Mouse (Mus musculus) spleen, postnatal 14 days (tissue): ENCODE measurements around the gene Wdr26.

ENCODE experiments used
- DNase-seq, 2 experiments: peaks; one replicate each; pipeline ENCODE4 v3.0.0; 2021 to 2022; ENCODE audit warnings: low spot score in 2 of 2

The Wdr26 gene

GRCm38 (mm10) chr1:181211920-181212633 lies at the start of gene Wdr26:
Wdr26 (minus strand) TSS chr1:181212001.
- peak; percentile 70 to 75 for DNase-seq

DNA sequence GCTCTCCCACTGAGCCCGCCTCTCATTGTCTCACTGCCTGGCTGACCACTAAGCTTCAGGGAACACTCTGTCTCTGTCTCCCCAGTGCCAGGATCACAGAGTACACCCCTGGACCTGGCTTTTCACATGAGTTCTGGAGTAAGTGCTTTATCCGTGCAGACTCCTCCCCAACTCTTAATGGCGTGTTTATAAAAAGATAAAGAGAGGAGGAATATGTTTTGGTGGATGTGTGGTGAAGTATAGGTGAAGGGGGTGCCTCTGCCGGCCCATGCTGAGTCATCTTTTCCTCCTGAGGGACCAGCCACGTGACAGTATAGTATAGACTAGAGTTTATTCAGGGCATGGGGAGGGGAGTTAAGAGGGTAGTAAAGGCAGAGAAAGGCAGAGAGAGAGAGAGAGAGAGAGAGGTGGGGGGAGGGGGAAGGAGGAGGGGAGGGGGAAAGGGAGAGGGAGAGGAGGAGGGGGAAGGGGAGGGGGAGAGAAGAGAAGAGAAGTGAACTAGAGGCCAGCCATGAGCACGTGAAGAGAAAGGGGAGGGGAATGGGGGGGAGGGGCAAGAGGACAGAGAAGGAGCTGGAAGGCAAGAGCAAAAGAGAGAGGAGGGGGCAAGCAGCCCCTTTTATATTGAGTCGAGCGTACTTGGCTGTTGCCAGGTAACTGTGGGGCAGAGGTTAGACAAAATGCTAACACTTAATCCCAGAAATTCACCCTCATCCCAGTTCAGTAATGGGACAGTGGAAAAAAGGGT lies 49.3 kb upstream of the Wdr26 start:
- DNase-seq = no peak

DNA sequence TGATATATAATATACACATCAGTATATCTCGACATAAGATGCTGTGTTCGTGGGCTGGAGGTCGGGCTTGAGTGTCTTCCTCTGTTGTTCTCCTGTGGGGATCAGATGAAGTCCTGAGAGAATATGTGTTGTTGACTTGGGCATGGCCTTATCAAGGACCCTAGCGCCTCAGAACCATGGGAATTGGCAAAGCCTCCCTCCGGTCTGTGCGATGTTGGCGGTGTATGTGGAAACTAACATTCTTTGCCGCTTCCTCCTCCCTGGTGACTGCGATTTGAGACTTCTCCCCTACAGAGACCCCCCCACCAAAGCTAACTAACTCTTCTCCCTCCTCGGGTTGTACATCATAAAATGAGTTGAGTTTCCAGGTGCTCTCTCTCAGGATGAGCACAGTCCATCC lies 48.6 kb upstream of the Wdr26 start:
- DNase-seq = no peak

DNA sequence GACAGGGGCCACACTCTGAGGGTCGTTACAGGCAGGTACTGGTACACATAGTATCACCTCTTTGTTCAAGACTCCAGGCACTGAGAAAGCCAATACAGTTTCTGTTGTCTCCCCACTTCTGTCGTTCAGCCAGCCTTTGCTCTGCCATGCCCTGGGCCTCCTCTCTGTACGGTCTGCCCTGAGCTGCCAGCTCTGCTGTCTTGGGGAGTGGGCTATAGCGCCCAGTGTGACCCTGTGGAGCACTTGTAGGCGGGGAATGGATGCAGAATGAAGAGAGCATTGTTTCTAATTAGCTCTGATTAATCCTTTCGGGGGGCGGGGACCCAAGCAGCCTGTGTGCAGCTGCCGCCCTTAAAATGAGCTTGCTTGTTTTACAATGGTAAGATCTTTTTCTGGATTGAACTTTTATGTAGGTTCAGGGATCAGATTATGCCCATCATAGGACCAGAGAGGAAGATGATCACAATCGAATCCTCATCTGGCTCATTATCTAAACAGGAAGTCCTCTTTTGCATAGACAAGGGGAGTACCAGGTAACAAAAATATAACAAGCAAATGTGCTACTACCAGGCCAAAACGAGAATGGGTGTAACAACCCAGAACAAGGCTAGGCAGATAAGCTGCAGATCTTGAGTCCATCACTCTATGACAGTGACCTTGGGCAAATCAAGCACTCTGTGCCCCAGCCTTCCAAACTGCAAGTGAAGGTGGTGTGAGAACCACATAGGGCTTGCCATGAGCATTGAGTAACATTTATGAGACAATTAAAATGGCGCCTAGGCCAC lies 48.0 kb upstream of the Wdr26 start:
- no peak for DNase-seq

GRCm38 (mm10) chr1:181259056-181259455 lies 47.3 kb upstream of the Wdr26 start:
- no peak for DNase-seq

GRCm38 (mm10) chr1:181258616-181259015 lies 46.8 kb upstream of the Wdr26 start:
- DNase-seq = no peak

GRCm38 (mm10) chr1:181257585-181258555 lies 46.1 kb upstream of the Wdr26 start:
- DNase-seq = no peak

DNA sequence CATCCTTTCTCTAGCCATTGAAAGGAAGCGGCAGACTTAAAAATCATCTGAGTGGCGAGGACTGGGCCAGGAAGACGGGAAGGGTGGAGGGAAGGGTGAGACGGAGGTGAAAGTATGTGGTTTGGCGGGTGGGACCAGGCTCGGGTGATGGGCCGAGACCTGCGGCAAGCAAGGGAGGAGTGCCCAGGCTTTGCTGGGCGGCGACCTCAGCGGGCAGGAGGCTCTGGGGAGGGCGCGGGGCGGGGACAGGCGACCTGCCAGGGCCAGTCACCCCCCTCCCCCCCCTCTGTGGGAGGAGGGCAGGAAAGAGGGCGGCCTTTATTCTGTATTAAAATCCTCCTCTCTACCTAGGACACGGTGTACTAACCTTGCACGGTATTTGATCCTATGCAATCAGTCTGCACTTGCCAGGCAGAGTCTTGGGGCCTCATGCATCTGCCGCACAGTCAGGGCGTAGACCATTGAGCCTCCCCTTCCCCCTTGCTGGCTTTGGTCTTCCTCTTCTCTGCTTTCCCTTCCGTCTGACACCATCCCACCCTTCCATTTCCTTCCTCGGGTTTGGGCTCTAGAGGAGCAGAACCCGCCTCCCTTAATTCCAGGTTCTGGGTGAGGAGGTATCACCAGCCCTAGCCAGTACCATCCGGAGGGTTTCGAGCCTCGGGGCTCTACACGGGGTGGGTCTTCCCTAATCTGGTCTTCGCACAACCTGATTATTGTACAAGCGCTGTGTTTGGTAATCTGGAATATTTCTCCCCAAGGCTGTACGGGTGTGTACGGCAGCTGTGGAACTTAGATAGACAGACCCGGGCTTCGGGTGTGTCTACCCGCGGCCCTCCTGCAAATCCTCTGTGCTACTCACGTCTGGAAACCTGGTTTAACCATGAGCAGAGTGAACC lies 45.1 kb upstream of the Wdr26 start:
- peak; percentile 83 to 84 for DNase-seq

DNA sequence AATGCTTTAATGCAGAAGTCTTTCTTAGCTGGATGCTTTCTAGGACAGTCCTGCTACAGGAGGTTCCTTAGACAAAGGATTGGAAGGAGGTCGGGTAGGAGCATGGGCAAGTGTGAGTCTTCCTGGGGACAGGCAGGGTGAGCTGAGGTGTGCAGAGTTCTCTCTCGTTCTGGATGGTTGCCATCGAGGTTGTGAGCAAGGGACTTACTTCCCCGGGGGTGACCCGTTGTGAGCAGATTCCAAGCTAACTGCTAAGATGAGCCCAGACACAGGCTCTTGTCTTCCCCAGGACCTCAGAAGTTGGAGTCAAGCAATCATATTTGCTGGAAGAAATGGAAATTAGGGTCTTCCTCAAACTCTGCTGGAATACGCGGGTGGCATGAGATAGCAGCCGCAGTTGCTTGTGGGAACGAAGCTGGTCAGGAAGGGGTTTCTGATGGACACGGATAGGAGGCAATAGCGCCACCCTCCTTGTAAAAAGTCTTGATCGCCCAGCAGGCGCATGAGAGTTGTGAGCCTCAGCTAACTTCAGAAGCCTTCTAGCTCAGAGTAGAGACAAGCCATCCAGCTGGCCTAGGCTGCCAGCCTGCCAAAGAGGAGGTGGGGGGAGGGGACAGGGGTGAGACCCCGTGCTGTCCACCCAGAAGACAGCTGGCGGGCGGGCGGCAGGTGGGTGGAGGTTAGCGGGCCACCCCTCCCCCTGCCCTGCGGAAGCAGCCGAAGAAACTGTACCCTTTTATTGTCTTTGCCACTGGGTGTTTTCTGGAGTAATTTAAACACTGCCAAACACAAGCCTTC lies 44.3 kb upstream of the Wdr26 start:
- peak; percentile 51 to 56 for DNase-seq

DNA sequence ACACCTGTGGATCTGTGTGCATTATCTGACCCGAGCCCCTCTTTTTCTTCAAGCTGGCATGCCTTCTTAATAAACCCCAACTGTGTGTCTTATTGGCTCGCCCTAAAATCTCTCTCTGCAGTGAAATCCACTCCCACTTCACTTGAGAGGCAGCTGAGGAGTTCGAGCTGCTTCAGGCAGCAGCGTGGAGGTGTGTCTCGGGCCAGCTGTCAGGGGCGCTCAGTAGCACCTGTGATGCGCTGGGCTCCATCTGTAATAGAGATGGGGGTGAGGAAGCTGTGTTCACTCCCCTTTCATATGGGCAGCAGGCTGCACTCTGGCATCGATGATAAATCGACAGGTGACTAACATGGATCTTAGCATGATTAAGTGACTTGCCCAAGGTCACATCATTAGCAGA lies 43.6 kb upstream of the Wdr26 start:
- no peak for DNase-seq

GRCm38 (mm10) chr1:181251624-181252023 lies 39.8 kb upstream of the Wdr26 start:
- DNase-seq = no peak

DNA sequence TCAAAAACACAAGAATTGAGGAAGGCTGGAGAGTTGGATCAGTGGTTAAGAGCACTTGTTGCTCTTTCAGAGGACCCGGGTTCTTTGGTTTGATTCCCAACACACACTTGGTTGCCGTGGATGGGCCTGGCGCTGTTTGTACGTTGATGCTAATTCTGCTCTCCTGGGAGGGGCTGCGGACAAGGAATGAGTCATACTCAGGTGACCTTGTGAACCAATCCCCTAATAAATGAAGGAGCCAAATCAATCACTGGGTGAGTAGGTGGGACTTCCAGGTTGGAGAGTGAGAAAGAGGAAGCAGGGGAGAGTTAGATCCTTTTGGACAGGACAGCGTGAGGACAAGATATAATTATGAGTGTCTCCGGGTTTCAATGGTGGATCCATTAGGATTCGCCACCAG lies 39.2 kb upstream of the Wdr26 start:
- DNase-seq = no peak

- no peak for DNase-seq
These were observed 37.7 kb upstream of the Wdr26 start for GRCm38 (mm10) chr1:181249537-181249936.

- DNase-seq = no peak
These were observed 35.4 kb upstream of the Wdr26 start for GRCm38 (mm10) chr1:181247175-181247574.

DNA sequence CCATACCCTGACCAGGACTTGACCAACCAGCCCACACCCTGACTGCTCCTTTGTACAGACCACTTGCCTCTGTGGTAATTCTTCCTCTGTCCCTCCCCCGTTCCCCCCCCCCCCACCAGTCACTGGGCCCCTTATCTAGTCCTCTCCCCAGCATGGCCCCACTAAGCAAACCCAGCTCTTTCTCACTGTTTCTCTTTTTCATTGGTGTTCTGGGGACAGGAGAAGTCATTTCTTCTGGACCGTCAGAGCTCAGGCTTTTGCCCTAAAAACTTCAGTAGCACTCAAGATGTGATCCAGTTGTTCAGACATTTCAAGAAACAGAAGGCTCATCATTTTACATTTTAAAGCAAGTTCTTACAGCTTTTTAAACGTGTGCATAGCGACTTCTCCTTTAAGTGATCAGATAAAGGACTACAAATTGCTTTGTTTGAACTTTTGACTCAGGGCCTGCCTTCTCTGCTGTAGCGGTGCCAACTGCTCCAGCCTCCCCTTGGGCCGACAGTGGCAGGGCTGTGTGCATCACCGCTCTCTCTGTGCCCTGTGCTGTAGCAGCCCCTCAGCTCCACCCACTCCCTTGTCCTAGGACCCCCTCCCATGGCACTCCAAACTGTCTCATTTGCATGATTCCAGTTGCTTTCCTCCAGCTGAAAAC lies 34.8 kb upstream of the Wdr26 start:
- DNase-seq = no peak

- DNase-seq = peak; percentile 35 to 58
These were observed 34.0 kb upstream of the Wdr26 start for GRCm38 (mm10) chr1:181245554-181246486.

DNA sequence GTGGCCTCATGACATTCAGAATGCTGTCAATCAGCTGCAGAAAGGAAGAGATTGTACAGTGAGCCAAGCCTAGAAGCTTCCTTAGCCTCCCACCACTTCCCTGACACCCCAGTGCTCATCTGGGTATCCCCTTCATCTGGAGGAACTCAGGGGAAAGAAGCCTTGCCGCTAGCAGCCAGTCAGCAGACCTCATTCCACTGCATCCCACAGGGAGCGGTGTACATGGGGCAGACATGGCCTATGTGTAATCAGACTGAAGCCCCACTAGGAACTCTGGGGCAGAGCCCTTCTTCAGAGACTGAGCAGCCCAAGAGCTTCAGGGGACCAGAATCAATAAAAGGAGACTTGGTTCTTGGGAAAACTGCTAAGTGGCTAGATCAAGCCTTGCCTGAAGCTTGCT lies 33.3 kb upstream of the Wdr26 start:
- no peak for DNase-seq

DNA sequence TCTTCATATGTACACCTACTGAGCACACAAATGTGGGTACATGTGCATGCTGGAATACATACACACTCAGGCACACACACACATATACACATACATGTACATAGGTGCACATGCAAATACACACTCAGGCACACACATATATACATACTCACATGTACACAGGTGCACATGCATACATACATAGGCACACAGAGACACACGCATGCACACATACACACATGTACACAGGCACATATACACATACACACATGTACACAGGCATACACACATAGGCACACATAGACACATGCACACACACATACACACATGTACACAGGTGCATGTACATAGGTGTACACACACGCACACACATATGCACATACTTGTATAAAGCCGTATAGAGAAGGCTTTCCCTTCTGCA lies 29.4 kb upstream of the Wdr26 start:
- DNase-seq = no peak
